Mouse (Mus musculus): Measurements from ENCODE around the gene Prss29. TPM values are rescaled to one million over a fixed set of nuclear protein-coding genes. Genes with fewer than 3 reads are reported as not detected.

Gene Prss29
- not detected in 2 replicates for polyA plus RNA-seq (2015; fragmentation: Nextera tagmentation; extraction: Ambion mirVana)

DNA sequence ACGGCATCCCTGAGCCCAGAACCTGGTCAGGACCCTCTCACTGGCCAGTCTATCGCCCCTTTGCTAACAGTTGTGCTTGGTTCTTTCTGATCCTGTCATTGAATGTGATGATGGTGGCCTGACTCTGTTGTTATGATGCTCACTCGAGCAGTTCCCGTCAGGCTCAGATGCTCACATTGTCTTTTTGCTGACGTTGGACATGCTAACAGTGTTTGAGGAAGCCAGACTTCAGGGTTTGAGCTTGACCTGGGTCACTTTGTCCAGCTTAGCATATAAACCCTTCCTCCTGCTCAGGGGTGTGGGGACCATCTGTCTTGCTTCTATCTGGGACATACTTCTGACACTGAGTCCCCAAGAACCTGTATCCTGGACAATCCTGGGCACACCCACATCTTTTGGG lies at the start of gene Prss29:
Gene Prss29 (plus strand): TSS at position 301 of the 400 bp plus-strand sequence.
- ATAC-seq = no peak
- WGBS = 65% methylated on average over 5 of the region's 5 CpGs

DNA sequence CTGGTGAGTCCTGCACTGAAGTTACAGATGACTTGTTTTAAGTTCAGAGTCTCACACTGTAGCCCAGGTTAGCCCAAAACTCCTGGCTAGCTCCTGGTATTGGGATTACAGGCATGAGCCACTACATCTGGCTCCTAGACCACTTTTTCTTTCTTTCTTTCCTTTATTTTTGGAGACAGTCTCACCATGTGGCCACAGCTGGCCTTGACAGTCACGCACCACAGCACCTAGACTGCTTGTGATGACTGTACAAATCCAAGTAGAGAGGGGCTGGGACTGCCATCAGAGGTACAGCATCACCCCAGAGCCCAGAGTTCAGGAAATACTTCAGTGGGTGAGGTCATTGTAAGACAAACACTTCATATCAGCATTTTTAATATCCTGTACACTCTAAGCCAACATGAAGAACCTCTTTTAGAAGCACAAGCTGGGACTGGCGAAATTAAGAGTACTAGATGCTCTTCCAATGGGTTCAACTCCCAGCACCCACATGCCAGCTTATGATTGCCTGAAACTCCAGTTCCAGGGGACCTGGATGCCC lies 47.6 kb upstream of the Prss29 start:
- peak overlapping the region; percentile 83; the same call in 1 of the 2 replicates for H3K4me2 ChIP-seq (replicated peaks; ENCODE audit: low read depth)
- 52% methylated on average over 2 of the region's 2 CpGs for WGBS
- no peaks in the 10 kb centered on the region for H3K9me3 ChIP-seq (ENCODE audit: control insufficient read depth)
- peaks cover 35% of the 10 kb centered on the region for H3K36me3 ChIP-seq (ENCODE audit: control insufficient read depth, insufficient read depth)
- H3K4me1 ChIP-seq (replicated peaks; ENCODE audit: control insufficient read depth, insufficient read depth, low read length) = 0 out of 2 replicates have a peak, but pooled peaks cover 4% of the 10 kb centered on the region
- no peak for TF ChIP-seq CTCF (IDR thresholded peaks at IDR 0.05; ENCODE audit: low read depth)
- no peak overlapping the region for H3K4me3 ChIP-seq (ENCODE audit: low read depth, low read length)
- no peaks in the 10 kb centered on the region for H3K27me3 ChIP-seq (replicated peaks; ENCODE audit: control insufficient read depth, insufficient read depth, low read length)
- no peak for ATAC-seq
- H3K27ac ChIP-seq (ENCODE audit: low read depth, low read length) = no peak overlapping the region
- no peak overlapping the region for H3K9ac ChIP-seq (ENCODE audit: low read depth, low read length)

More for the DNA sequence above, at the start of gene Prss29:
- TF ChIP-seq CTCF (IDR thresholded peaks at IDR 0.05; ENCODE audit: low read depth) = no peak
- H3K27ac ChIP-seq (ENCODE audit: low read depth, low read length) = no peak within 1 kb of the TSS
- H3K9me3 ChIP-seq (ENCODE audit: control insufficient read depth) = no peaks in the 10 kb centered on the region
- no peak within 1 kb of the TSS for H3K4me3 ChIP-seq (ENCODE audit: low read depth, low read length)
- no peaks in the 10 kb centered on the region for H3K36me3 ChIP-seq (ENCODE audit: control insufficient read depth, insufficient read depth)
- H3K9ac ChIP-seq (ENCODE audit: low read depth, low read length) = no peak within 1 kb of the TSS
- H3K4me2 ChIP-seq (replicated peaks; ENCODE audit: low read depth) = no peak within 1 kb of the TSS
- H3K27me3 ChIP-seq (replicated peaks; ENCODE audit: control insufficient read depth, insufficient read depth, low read length) = no peaks in the 10 kb centered on the region
- H3K4me1 ChIP-seq (replicated peaks; ENCODE audit: control insufficient read depth, insufficient read depth, low read length) = no peaks in the 10 kb centered on the region

DNA sequence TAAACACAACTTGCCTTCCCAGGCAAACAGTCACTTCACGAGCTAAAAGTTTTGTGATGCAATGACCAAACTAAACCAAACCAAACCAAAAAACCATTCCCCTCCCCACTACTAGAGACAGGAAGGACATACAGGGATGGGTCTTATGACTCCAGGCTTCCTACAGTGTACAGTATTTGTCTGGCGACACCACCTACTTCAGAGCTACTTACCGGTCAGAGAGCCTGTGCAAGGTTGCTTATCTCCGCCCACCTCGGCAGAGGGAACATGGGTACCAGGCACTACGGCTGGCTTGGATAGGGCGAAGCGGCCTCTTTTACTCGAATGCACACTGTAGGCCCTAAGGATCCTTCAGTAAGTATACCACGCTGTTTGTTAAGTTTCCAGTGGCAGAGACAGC lies 46.1 kb upstream of the Prss29 start:
- peak overlapping the region; percentile 96 for H3K4me3 ChIP-seq (ENCODE audit: low read depth, low read length)
- H3K9me3 ChIP-seq (ENCODE audit: control insufficient read depth) = no peaks in the 10 kb centered on the region
- H3K36me3 ChIP-seq (ENCODE audit: control insufficient read depth, insufficient read depth) = peaks cover 20% of the 10 kb centered on the region
- H3K9ac ChIP-seq (ENCODE audit: low read depth, low read length) = peak overlapping the region; percentile 98
- H3K4me1 ChIP-seq (replicated peaks; ENCODE audit: control insufficient read depth, insufficient read depth, low read length) = 0 out of 2 replicates have a peak, but pooled peaks cover 4% of the 10 kb centered on the region
- no peak for TF ChIP-seq CTCF (IDR thresholded peaks at IDR 0.05; ENCODE audit: low read depth)
- ATAC-seq = no peak
- 1% methylated on average over 10 of the region's 10 CpGs for WGBS
- H3K27ac ChIP-seq (ENCODE audit: low read depth, low read length) = peak overlapping the region; percentile 98
- H3K27me3 ChIP-seq (replicated peaks; ENCODE audit: control insufficient read depth, insufficient read depth, low read length) = no peaks in the 10 kb centered on the region
- H3K4me2 ChIP-seq (replicated peaks; ENCODE audit: low read depth) = peak overlapping the region; percentile 83

DNA sequence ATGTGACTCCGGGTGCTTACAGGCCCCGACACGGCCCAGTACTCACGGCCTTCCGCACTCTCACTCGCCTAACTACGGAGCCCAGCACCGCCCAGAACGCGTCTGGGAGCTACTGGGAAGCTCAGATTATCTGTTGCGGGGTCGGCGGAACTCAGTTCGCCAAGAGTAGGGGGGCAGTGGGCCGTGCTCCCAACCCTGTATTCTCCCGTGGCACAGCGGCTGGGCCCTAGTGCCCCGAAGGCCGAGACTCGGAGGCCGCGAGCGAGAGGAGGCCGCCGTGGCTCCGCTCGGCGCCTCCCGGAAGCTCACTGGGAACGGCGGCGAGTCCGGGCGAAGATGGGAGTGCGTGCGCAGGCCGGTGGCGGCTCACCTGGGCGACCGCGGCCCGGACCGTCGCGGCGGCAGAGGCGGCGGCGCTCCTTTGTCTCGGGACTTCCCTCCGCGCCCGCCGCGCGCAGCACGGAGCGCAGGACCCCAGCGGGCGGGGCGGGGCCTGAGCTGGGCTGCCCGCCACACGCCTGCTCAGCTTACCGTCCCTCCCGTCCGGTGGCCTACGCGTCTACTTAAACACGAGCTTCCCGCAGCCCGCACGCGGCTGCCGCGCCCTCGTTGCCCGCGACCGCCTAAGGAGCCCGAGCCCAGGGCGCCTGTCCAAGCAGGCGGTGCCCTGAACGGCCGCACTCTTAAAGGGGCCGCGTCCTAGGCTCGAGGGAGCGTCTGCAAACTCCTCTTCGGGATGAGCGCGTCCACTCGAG lies 45.3 kb upstream of the Prss29 start:
- peak overlapping the region; percentile 98 for H3K9ac ChIP-seq (ENCODE audit: low read depth, low read length)
- H3K36me3 ChIP-seq (ENCODE audit: control insufficient read depth, insufficient read depth) = peaks cover 12% of the 10 kb centered on the region
- 0 out of 2 replicates have a peak, but pooled peaks cover 4% of the 10 kb centered on the region for H3K4me1 ChIP-seq (replicated peaks; ENCODE audit: control insufficient read depth, insufficient read depth, low read length)
- H3K4me2 ChIP-seq (replicated peaks; ENCODE audit: low read depth) = peak overlapping the region; percentile 83
- H3K4me3 ChIP-seq (ENCODE audit: low read depth, low read length) = peak overlapping the region; percentile 96
- WGBS = under 1% methylated on average over 90 of the region's 92 CpGs
- H3K27ac ChIP-seq (ENCODE audit: low read depth, low read length) = peak overlapping the region; percentile 98
- H3K9me3 ChIP-seq (ENCODE audit: control insufficient read depth) = no peaks in the 10 kb centered on the region
- no peak for TF ChIP-seq CTCF (IDR thresholded peaks at IDR 0.05; ENCODE audit: low read depth)
- peak; percentile 87 for ATAC-seq
- H3K27me3 ChIP-seq (replicated peaks; ENCODE audit: control insufficient read depth, insufficient read depth, low read length) = no peaks in the 10 kb centered on the region

DNA sequence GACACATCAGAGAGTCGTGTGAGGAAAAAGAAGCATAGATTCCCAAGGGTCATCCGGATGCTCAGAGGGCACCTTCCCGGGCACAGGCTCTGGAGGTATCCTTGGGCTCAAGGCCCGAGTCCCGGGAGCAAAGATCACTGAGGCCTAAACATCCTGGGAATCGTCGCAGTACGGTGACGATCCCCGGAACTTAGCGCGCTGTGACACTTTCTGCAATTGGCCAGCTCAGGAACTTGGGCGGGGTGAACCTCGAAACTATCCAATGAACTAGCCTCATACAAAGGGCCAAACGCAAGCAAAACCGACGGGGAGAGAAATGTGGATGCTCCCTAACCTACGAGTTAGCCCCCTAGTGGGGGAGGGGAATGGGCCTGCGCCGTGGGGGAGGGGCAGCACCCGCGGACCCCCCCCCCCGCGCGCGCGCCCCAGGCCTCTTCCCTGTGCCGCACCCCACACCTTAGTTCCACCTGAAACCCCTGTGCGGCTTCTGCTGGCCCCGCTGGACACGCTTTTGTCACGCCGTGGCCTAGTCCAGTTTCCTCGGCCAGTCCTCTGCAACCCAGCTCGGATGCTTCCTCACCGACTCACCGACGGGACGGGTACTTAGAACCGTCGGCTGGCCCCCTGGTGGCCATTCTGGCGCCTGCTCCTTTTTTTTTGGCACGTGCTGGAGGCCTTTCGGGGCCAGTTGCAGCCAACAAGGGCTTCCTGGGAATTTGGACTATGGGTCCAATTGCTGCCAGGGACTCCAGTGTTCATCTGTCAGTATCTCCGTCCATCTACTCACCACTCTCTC lies 44.5 kb upstream of the Prss29 start:
- peak overlapping the region; percentile 98 for H3K9ac ChIP-seq (ENCODE audit: low read depth, low read length)
- H3K36me3 ChIP-seq (ENCODE audit: control insufficient read depth, insufficient read depth) = peaks cover 4% of the 10 kb centered on the region
- no peaks in the 10 kb centered on the region for H3K27me3 ChIP-seq (replicated peaks; ENCODE audit: control insufficient read depth, insufficient read depth, low read length)
- under 1% methylated on average over 40 of the region's 45 CpGs for WGBS
- peak overlapping the region; percentile 98 for H3K27ac ChIP-seq (ENCODE audit: low read depth, low read length)
- peak; percentile 87 for TF ChIP-seq CTCF (IDR thresholded peaks at IDR 0.05; ENCODE audit: low read depth)
- peak overlapping the region; percentile 96 for H3K4me3 ChIP-seq (ENCODE audit: low read depth, low read length)
- H3K9me3 ChIP-seq (ENCODE audit: control insufficient read depth) = no peaks in the 10 kb centered on the region
- 0 out of 2 replicates have a peak, but pooled peaks cover 4% of the 10 kb centered on the region for H3K4me1 ChIP-seq (replicated peaks; ENCODE audit: control insufficient read depth, insufficient read depth, low read length)
- peak; percentile 90 for ATAC-seq
- H3K4me2 ChIP-seq (replicated peaks; ENCODE audit: low read depth) = peak overlapping the region; percentile 83

All from intestine, postnatal 0 days (tissue).